Comparison of ENCODE assay signal across 22 mouse cellular contexts in the genomic region with DNA sequence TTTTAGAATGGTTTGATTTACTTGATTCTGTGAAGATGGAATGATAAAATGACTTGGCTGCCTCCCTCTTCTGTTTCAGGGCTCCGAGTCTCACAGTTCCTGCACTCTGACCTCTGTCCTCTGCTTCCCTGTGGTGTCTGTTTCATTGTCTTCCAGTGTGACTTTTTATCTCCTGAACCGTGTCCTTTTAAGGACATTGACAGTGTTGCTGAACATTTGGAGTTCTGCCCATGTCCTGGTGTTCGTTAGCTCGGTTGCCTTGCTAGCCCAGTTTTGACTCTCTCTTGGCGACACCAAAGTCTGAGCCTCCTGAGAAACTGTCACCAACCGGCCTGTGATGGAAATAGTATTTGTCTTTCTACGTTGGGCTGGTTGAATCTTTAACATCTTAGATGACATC. TPM values are rescaled to one million over a fixed set of nuclear protein-coding genes. Genes with fewer than 3 reads are reported as not detected.
DNase-seq lines count a peak whose midpoint lies in the region; ATAC-seq and TF ChIP-seq lines count a peak whose summit lies in the region.
"Had no signal": no experiment of that assay in that cellular context is flagged by ENCODE, and none has a peak within 500 bp of the region (broad histone marks: within the 10 kb centered on the region; RNA-seq: fewer than 3 reads in every experiment).

No protein-coding gene starts in this region.

- no peak overlapping the region for H3K27ac ChIP-seq in kidney, adult 2 months (ENCODE audit: insufficient read depth, low read depth, low read length)
- H3K27ac ChIP-seq: forebrain, embryonic 13.5 days; heart, embryonic 15.5 days; liver, embryonic 12.5 days; macrophage; midbrain, embryonic 13.5 days had no signal

- peaks cover 13% of the 10 kb centered on the region for H3K4me1 ChIP-seq in kidney, adult 2 months (ENCODE audit: control insufficient read depth, insufficient read depth, low read length)
- H3K4me1 ChIP-seq: forebrain, embryonic 13.5 days; midbrain, embryonic 13.5 days had no signal

- WGBS in kidney, adult 2 months = 39% methylated on average over 7 of the region's 7 CpGs

- peak; percentile 10; the same call in 1 of the 2 replicates for ATAC-seq in megakaryocyte progenitor cell, adult 5-6 weeks (replicated peaks; ENCODE audit: poor library complexity)
- ATAC-seq: forebrain, embryonic 13.5 days; liver, embryonic 12.5 days; midbrain, embryonic 13.5 days had no signal

- H3K36me3 ChIP-seq in kidney, adult 2 months (ENCODE audit: control insufficient read depth, insufficient read depth, low read length) = no peaks in the 10 kb centered on the region
- H3K36me3 ChIP-seq: heart, embryonic 15.5 days; liver, embryonic 12.5 days; midbrain, embryonic 13.5 days had no signal

- DNase-seq in embryo, embryonic 10 days (ENCODE audit: low spot score) = peak; percentile 48
- DNase-seq in embryo, embryonic 11 days = no peak
- DNase-seq in kidney, adult 2 months = peak; percentile 48
- DNase-seq in kidney, adult 11 months = no peak
- DNase-seq in cerebellum, adult 9-10 months = peak; percentile 45
- no peak for DNase-seq in retina, postnatal 1 day
- DNase-seq: adrenal gland, postnatal 10 days; B cell, adult 2 months; gastrocnemius, postnatal 36 days; kidney, postnatal 4 days; lung, embryonic 14.5 days; thymus, postnatal 4 days had no signal

- H3K27me3 ChIP-seq in kidney, adult 2 months (replicated peaks; ENCODE audit: control insufficient read depth, insufficient read depth, low read length) = no peaks in the 10 kb centered on the region
- H3K27me3 ChIP-seq: forebrain, embryonic 13.5 days; heart, embryonic 15.5 days; liver, embryonic 12.5 days; midbrain, embryonic 13.5 days had no signal

- no peak for TF ChIP-seq CTCF in kidney, adult 2 months (conservative IDR thresholded peaks at IDR 0.05; ENCODE audit: insufficient read depth, insufficient read length, low read depth, low read length)

- TF ChIP-seq POLR2A in kidney, adult 2 months (IDR thresholded peaks at IDR 0.05; ENCODE audit: low read depth, low read length) = no peak

- no peak overlapping the region for H3K4me3 ChIP-seq in kidney, adult 2 months (ENCODE audit: insufficient read depth, low read depth, low read length)
- H3K4me3 ChIP-seq: forebrain, embryonic 13.5 days; heart, embryonic 15.5 days; liver, embryonic 12.5 days; midbrain, embryonic 13.5 days had no signal

RNA-seq across cellular contexts. Expression of gene 9530077C05Rik, which starts 9.2 kb away (rescaled TPM):
- 1.0 and 1.1 TPM in 2 replicates for polyA plus RNA-seq in kidney, adult 2 months (2012; rRNA removed)
- total RNA-seq in megakaryocyte progenitor cell, adult 5-6 weeks (2015) = 2.1 and 2.5 TPM in 2 replicates
- total RNA-seq in megakaryocyte progenitor cell, adult 5-6 weeks (2017) = 2.2 and 5.4 TPM in 2 replicates

RNA-seq across cellular contexts. Expression of gene Anln, which starts 31.5 kb away (rescaled TPM):
- polyA plus RNA-seq in kidney, adult 2 months (2012; rRNA removed) = 0.33 and 0.44 TPM in 2 replicates
- 68.3 and 76.2 TPM in 2 replicates for total RNA-seq in megakaryocyte progenitor cell, adult 5-6 weeks (2015)
- total RNA-seq in megakaryocyte progenitor cell, adult 5-6 weeks (2017) = 44.9 and 58.8 TPM in 2 replicates

RNA-seq across cellular contexts. Expression of gene Gm17545, which starts 33.6 kb away (rescaled TPM):
- not detected in 2 replicates for polyA plus RNA-seq in kidney, adult 2 months (2012; rRNA removed)
- not detected in 2 replicates for total RNA-seq in megakaryocyte progenitor cell, adult 5-6 weeks (2015)
- total RNA-seq in megakaryocyte progenitor cell, adult 5-6 weeks (2017) = not detected in 2 replicates
- total RNA-seq: adrenal gland, postnatal 10 days; gastrocnemius, postnatal 36 days; layer of hippocampus, postnatal 25 days; left cerebral cortex, postnatal 25 days; neutrophil, adult 5-6 weeks had no signal
- polyA plus RNA-seq: forebrain, embryonic 13.5 days; heart, embryonic 15.5 days; liver, embryonic 12.5 days; lung, embryonic 14.5 days; macrophage; midbrain, embryonic 13.5 days; testis, adult 2 months had no signal

RNA-seq across cellular contexts. Expression of gene Rp9, which starts 49.1 kb away (rescaled TPM):
- polyA plus RNA-seq in kidney, adult 2 months (2012; rRNA removed) = 56.9 and 61.8 TPM in 2 replicates
- 129 and 142 TPM in 2 replicates for total RNA-seq in megakaryocyte progenitor cell, adult 5-6 weeks (2015)
- total RNA-seq in megakaryocyte progenitor cell, adult 5-6 weeks (2017) = 178 and 208 TPM in 2 replicates

RNA-seq across cellular contexts. Expression of gene Bbs9, which starts 55.0 kb away (rescaled TPM):
- polyA plus RNA-seq in kidney, adult 2 months (2012; rRNA removed) = 12.7 and 14.1 TPM in 2 replicates
- 16.9 and 20.8 TPM in 2 replicates for total RNA-seq in megakaryocyte progenitor cell, adult 5-6 weeks (2015)
- total RNA-seq in megakaryocyte progenitor cell, adult 5-6 weeks (2017) = 18.9 and 21.3 TPM in 2 replicates

Comparison
In these comparisons a context has a peak if more than half of its experiments do, and no peak if none do; other contexts are left out.
1. DNase-seq: peak in embryo, embryonic 10 days (single experiment), kidney, adult 2 months (single experiment) and cerebellum, adult 9-10 months (single experiment); none in embryo, embryonic 11 days (single experiment), kidney, adult 11 months (single experiment) and retina, postnatal 1 day (single experiment).